Mouse (Mus musculus) small intestine, adult 2 months (tissue): Measurements from ENCODE around the gene Baiap2. TPM values are rescaled to one million over a fixed set of nuclear protein-coding genes. Genes with fewer than 3 reads are reported as not detected.

ENCODE experiments used
- H3K27ac ChIP-seq: fragments of 200-500 bp; 2 replicates; pipeline ENCODE4 v1.5.1; 2012; ENCODE audit warnings: low read depth, low read length, control low read depth, inconsistent platforms; ENCODE audit not compliant: insufficient read depth
- H3K27me3 ChIP-seq: fragments of 200-500 bp; 2 replicates; pipeline ENCODE4 v1.6.1; 2012; ENCODE audit warnings: mild to moderate bottlenecking, moderate library complexity, low read length, inconsistent platforms; ENCODE audit not compliant: control insufficient read depth, insufficient read depth
- H3K36me3 ChIP-seq: fragments of 200-500 bp; 2 replicates; pipeline ENCODE4 v1.6.1; 2012; ENCODE audit warnings: mild to moderate bottlenecking, low read length, control low read depth, inconsistent platforms; ENCODE audit not compliant: control insufficient read depth, insufficient read depth
- H3K4me1 ChIP-seq: fragments of 200-500 bp; 2 replicates; pipeline ENCODE4 v1.6.1; 2012; ENCODE audit warnings: low read length, inconsistent platforms, mixed read lengths; ENCODE audit not compliant: control insufficient read depth, insufficient read depth, insufficient read length
- H3K4me3 ChIP-seq: fragments of 200-500 bp; 2 replicates; pipeline ENCODE4 v1.5.1; 2012; ENCODE audit warnings: low read depth, mild to moderate bottlenecking, control low read depth, inconsistent platforms, low read length, moderate library complexity
- CTCF ChIP-seq: fragments of 200-500 bp; IDR thresholded peaks from 2 replicates; pipeline ENCODE4 v1.5.1; 2012; ENCODE audit warnings: low read depth, mild to moderate bottlenecking, control low read depth, inconsistent platforms, low read length, moderate library complexity, mixed read lengths; ENCODE audit not compliant: insufficient replicate concordance, insufficient read length; ENCODE audit errors: extremely low read depth
- POLR2A ChIP-seq: fragments of 200-500 bp; IDR thresholded peaks from 2 replicates; pipeline ENCODE4 v1.6.1; 2012; ENCODE audit warnings: low read depth, mild to moderate bottlenecking, control low read depth, inconsistent platforms, low read length, moderate library complexity
- WGBS: fragments of 180-500 bp; shearing (Covaris S2); methylation state at CpG from one replicate; pipeline ENCODE4 v1.1.7; 2018; 5-methylcytosine and 5-hydroxymethylcytosine counted together
- polyA plus RNA-seq: library from polyadenylated mRNA; depleted of rRNA; stranded (reverse); fragments of >200 nt; gene quantifications from 2 replicates; pipeline ENCODE4 v1.2.3, GENCODE M21; 2012

The Baiap2 gene
- polyA plus RNA-seq, 1 experiment, result 10.7 TPM

GRCm38 (mm10) chr11:119948305-119948704 is 5.7 kb downstream of the Baiap2 start:
- no peaks in the 10 kb centered on the region for H3K36me3 ChIP-seq
- 47% methylated on average over 4 of the region's 4 CpGs for WGBS
- no peak overlapping the region for H3K4me3 ChIP-seq
- no peak overlapping the region for H3K27ac ChIP-seq
- H3K27me3 ChIP-seq, result no peaks in the 10 kb centered on the region
- peaks cover 22% of the 10 kb centered on the region for H3K4me1 ChIP-seq
- TF ChIP-seq POLR2A (no peak), CTCF (no peak)

- 75% methylated on average over 2 of the region's 2 CpGs for WGBS
- no peak for TF ChIP-seq POLR2A
- no peak overlapping the region for H3K27ac ChIP-seq
Observed at GRCm38 (mm10) chr11:119948803-119949202, 6.2 kb downstream of the Baiap2 start.

GRCm38 (mm10) chr11:119950535-119950934 is 8.0 kb downstream of the Baiap2 start:
- H3K4me1 ChIP-seq, result peaks cover 29% of the 10 kb centered on the region

More at GRCm38 (mm10) chr11:119948803-119949202, 6.2 kb downstream of the Baiap2 start:
- Histone ChIP-seq H3K4me3 (no peak overlapping the region), H3K27me3 (no peaks in the 10 kb centered on the region), H3K36me3 (no peaks in the 10 kb centered on the region), H3K4me1 (peaks cover 22% of the 10 kb centered on the region; the same call in 1 of the 2 replicates)

DNA sequence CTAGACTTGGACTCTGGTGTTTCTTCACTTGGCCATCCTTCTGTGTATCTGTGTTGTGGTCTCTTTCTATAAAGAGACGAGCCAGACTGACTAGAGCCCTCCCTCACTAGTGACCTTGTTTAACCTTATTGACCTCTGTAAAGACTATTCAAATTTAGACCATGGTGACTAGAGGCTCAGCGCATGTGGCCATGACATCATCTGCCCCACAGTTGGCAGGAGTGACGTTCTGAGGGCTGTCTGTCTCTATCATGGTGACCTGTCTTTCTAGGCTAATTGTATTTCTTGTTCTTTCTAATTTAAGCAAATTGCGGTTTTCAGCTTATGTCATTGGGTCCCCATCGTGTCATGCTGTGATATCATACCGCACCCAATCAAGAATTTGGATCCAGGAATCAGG is 8.8 kb downstream of the Baiap2 start:
- no peaks in the 10 kb centered on the region for H3K27me3 ChIP-seq
- H3K36me3 ChIP-seq, result no peaks in the 10 kb centered on the region
- no peak for TF ChIP-seq POLR2A
- TF ChIP-seq CTCF, result no peak
- WGBS, result 93% methylated on average over 6 of the region's 6 CpGs
- H3K4me3 ChIP-seq, result no peak overlapping the region
- peaks cover 31% of the 10 kb centered on the region for H3K4me1 ChIP-seq
- no peak overlapping the region for H3K27ac ChIP-seq

More at GRCm38 (mm10) chr11:119950535-119950934, 8.0 kb downstream of the Baiap2 start:
- WGBS, result 92% methylated on average over 3 of the region's 3 CpGs
- Histone ChIP-seq H3K27me3 (no peaks in the 10 kb centered on the region), H3K36me3 (no peaks in the 10 kb centered on the region), H3K4me3 (no peak overlapping the region), H3K27ac (no peak overlapping the region)
- TF ChIP-seq CTCF (no peak), POLR2A (no peak)

- no peak overlapping the region for H3K4me3 ChIP-seq
- no peak overlapping the region for H3K27ac ChIP-seq
- WGBS, result 65% methylated on average over 5 of the region's 5 CpGs
- no peaks in the 10 kb centered on the region for H3K36me3 ChIP-seq
- TF ChIP-seq POLR2A (no peak), CTCF (no peak)
- H3K4me1 ChIP-seq, result peaks cover 33% of the 10 kb centered on the region
- no peaks in the 10 kb centered on the region for H3K27me3 ChIP-seq
Observed at GRCm38 (mm10) chr11:119952429-119953224, 10.1 kb downstream of the Baiap2 start.

DNA sequence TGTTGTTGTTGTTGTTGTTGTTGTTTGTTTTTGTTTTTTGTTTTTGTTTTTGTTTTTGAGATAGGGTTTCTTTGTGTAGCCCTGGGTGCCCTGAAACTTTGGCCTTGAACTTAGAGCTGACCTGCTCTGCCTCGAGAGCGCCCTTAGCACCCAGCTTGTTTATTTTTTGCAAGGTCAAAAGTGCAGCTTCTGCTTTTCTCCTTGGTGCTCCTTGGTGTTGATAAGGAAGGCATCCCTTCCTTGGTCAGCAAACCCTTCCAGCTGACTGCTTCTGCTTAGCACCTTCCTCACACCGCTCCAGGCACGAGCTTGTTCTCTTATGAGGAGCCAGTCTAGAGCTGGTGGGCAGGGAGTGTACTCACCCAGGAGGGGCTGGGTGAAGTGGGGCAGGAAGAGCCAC is 11.7 kb downstream of the Baiap2 start:
- TF ChIP-seq CTCF, result no peak
- no peak for TF ChIP-seq POLR2A
- Histone ChIP-seq H3K4me3 (no peak overlapping the region), H3K27me3 (no peaks in the 10 kb centered on the region), H3K4me1 (peaks cover 33% of the 10 kb centered on the region), H3K27ac (no peak overlapping the region), H3K36me3 (no peaks in the 10 kb centered on the region)
- WGBS, result 40% methylated on average over 4 of the region's 4 CpGs

DNA sequence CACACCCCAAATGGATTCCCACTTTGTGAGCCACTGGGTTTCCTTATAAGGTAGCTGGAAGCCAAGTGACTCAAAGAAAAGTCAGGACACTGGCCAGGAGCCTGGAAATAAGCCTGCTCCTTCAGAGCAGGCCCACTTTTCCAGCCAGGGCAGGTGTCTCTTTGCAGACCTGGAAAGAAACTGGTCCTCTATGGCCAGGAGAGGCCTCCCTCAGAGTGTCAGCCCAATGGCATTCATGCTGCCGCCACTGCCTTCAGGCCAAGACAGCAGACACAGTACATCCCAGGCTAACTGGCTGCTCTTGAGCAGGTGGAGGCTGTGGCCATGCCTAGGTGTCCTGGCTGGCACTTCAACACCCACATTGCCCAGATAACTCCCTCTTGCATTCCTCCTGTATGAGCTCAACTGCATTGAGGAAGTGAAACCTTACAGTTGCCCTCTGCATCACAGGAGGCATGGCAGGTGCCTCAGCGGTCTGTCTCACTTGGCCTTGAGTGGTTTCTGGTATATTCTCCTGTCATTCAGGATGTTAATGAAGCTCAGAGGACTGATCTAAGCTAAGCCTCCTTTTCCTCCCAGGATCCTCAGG is 12.3 kb downstream of the Baiap2 start:
- peak overlapping the region; percentile 59 for H3K27ac ChIP-seq
- TF ChIP-seq CTCF (no peak), POLR2A (no peak)
- H3K4me3 ChIP-seq, result no peak overlapping the region
- H3K27me3 ChIP-seq, result no peaks in the 10 kb centered on the region
- H3K4me1 ChIP-seq, result peaks cover 33% of the 10 kb centered on the region
- H3K36me3 ChIP-seq, result no peaks in the 10 kb centered on the region
- 21% methylated on average over 2 of the region's 2 CpGs for WGBS
